Mouse (Mus musculus) gastrocnemius, adult 8-10 months (tissue): ENCODE measurements around the gene Shank3. TPM values are rescaled to one million over a fixed set of nuclear protein-coding genes. Genes with fewer than 3 reads are reported as not detected.

Experiments
- total RNA-seq, 4 experiments: library from RNA; stranded (reverse); gene quantifications; 2 replicates each; pipeline ENCODE4 v1.2.4; 2022

Shank3 gene
- total RNA-seq, 4 experiments from 2014 or later = 5.9 to 11.7 (median 8.8) TPM

Other genes starting within 250 kb of the Shank3 start
- gene Sbf1, start 184.3 kb upstream of the Shank3 start, total RNA-seq = 100 to 1,000 TPM in 1 of 4 experiments, 10 to 100 TPM in 3; 64.8 to 105 (median 72.5) TPM
- not detected for gene Adm2, start 176.9 kb upstream of the Shank3 start, total RNA-seq
- gene Miox, start 165.2 kb upstream of the Shank3 start, total RNA-seq = not detected
- 10 to 100 TPM; 10.8 to 16.9 (median 13.5) TPM for gene Lmf2, start 144.0 kb upstream of the Shank3 start, total RNA-seq
- gene Ncaph2, start 143.9 kb upstream of the Shank3 start, total RNA-seq = 10 to 100 TPM; 43.4 to 46.6 (median 45.1) TPM
- gene Sco2, start 125.8 kb upstream of the Shank3 start, total RNA-seq = 10 to 100 TPM; 13.1 to 15.5 (median 14.1) TPM
- under 1 TPM; 0.34 to 0.51 (median 0.47) TPM for gene Tymp, start 122.6 kb upstream of the Shank3 start, total RNA-seq
- 1 to 10 TPM in 1 of 4 experiments, under 1 TPM in 2, not detected in 1; 0.41 to 1.5 (median 0.72) TPM for gene Odf3b, start 120.3 kb upstream of the Shank3 start, total RNA-seq
- gene Klhdc7b, start 114.7 kb upstream of the Shank3 start, total RNA-seq = not detected
- gene Syce3, start 89.1 kb upstream of the Shank3 start, total RNA-seq = not detected
- 100 to 1,000 TPM; 220 to 274 (median 238) TPM for gene Cpt1b, start 73.8 kb upstream of the Shank3 start, total RNA-seq
- gene C730034F03Rik, start 70.0 kb upstream of the Shank3 start, total RNA-seq = under 1 TPM in 3 of 4 experiments, not detected in 1; 0.27 to 0.61 (median 0.31) TPM
- 1 to 10 TPM in 2 of 4 experiments, under 1 TPM in 2; 0.81 to 2.2 (median 1.0) TPM for gene Gm44502, start 69.9 kb upstream of the Shank3 start, total RNA-seq
- gene Chkb, start 69.7 kb upstream of the Shank3 start, total RNA-seq = 10 to 100 TPM; 23.3 to 25.8 (median 25.1) TPM
- gene Mapk8ip2, start 45.7 kb upstream of the Shank3 start, total RNA-seq = under 1 TPM in 3 of 4 experiments, not detected in 1; 0.10 to 0.65 (median 0.56) TPM
- gene Arsa, start 22.2 kb upstream of the Shank3 start, total RNA-seq = 1 to 10 TPM; 1.7 to 3.9 (median 2.8) TPM
- under 1 TPM in 1 of 4 experiments, not detected in 3; 0.51 TPM for gene Acr, start 68.7 kb downstream of the Shank3 start, total RNA-seq
- gene Rabl2, start 92.3 kb downstream of the Shank3 start, total RNA-seq = 1 to 10 TPM; 2.2 to 3.0 (median 2.6) TPM